Mouse (Mus musculus) c-Kit-positive CD71-negative TER-119-negative erythroid progenitor cells, embryonic 14.5 days (primary cell): ENCODE data around the gene Trim62.

ENCODE experiments used
- DNase-seq: peaks from one replicate; pipeline ENCODE4 v3.0.0-alpha.2; 2013; ENCODE audit warnings: low read depth

Gene Trim62

GRCm38 (mm10) chr4:128959676-128960075 lies 76.3 kb downstream of the Trim62 start:
- DNase-seq, result no peak
